Mouse (Mus musculus) midbrain, embryonic 16.5 days (tissue): ENCODE measurements around the gene Camk2n1. TPM values are rescaled to one million over a fixed set of nuclear protein-coding genes. Genes with fewer than 3 reads are reported as not detected.

Experiments used
- ATAC-seq: fragments of 200-750 bp; cut with Nextera tagmentation; 2 replicates; pipeline ENCODE4 v1.8.0; 2017; ENCODE audit warnings: moderate TSS enrichment
- H3K27ac ChIP-seq: fragments of 300-500 bp; sonication (generic); 2 replicates; pipeline ENCODE4 v1.5.1; 2014; ENCODE audit warnings: mild to moderate bottlenecking, low read length, mixed read lengths
- H3K27me3 ChIP-seq: fragments of 300-500 bp; sonication (generic); 2 replicates; pipeline ENCODE4 v1.6.1; 2014; ENCODE audit warnings: low read depth, low read length, mixed read lengths; ENCODE audit not compliant: control insufficient read depth, insufficient read depth
- H3K36me3 ChIP-seq: fragments of 300-500 bp; sonication (generic); 2 replicates; pipeline ENCODE4 v1.6.1; 2014; ENCODE audit warnings: mild to moderate bottlenecking, low read length, moderate library complexity, mixed read lengths; ENCODE audit not compliant: control insufficient read depth, insufficient read depth
- H3K4me1 ChIP-seq: fragments of 300-500 bp; sonication (generic); 2 replicates; pipeline ENCODE4 v1.6.1; 2014; ENCODE audit warnings: mild to moderate bottlenecking, low read length, mixed read lengths; ENCODE audit not compliant: control insufficient read depth, insufficient read depth
- H3K4me2 ChIP-seq: fragments of 300-500 bp; sonication (generic); 2 replicates; pipeline ENCODE4 v1.6.1; 2014; ENCODE audit warnings: mild to moderate bottlenecking, low read length, mixed read lengths
- H3K4me3 ChIP-seq: fragments of 300-500 bp; sonication (generic); 2 replicates; pipeline ENCODE4 v1.5.1; 2014; ENCODE audit warnings: low read depth, mild to moderate bottlenecking, low read length, moderate library complexity, mixed read lengths
- H3K9ac ChIP-seq: fragments of 300-500 bp; sonication (generic); 2 replicates; pipeline ENCODE4 v1.6.1; 2014; ENCODE audit warnings: low read depth, low read length, mixed read lengths
- H3K9me3 ChIP-seq: fragments of 300-500 bp; sonication (generic); replicated peaks from 2 replicates; pipeline ENCODE4 v1.6.1; 2014; ENCODE audit warnings: mild to moderate bottlenecking, low read length, mixed read lengths; ENCODE audit not compliant: control insufficient read depth, poor library complexity, severe bottlenecking
- WGBS: fragments of 180-500 bp; shearing (Covaris S2); extraction: QIAGEN DNeasy Blood & Tissue Kit; methylation state at CpG from one replicate; pipeline ENCODE4 v1.1.7; 2014; 5-methylcytosine and 5-hydroxymethylcytosine counted together
- polyA plus RNA-seq: library from polyadenylated mRNA; unstranded; fragments of >200 nt; fragmentation: Nextera tagmentation; extraction: Ambion mirVana; gene quantifications from 2 replicates; pipeline ENCODE4 v1.2.1, GENCODE M21; 2015

Gene Camk2n1
- polyA plus RNA-seq, 1 experiment from 2014 or later: 18.7 TPM

DNA sequence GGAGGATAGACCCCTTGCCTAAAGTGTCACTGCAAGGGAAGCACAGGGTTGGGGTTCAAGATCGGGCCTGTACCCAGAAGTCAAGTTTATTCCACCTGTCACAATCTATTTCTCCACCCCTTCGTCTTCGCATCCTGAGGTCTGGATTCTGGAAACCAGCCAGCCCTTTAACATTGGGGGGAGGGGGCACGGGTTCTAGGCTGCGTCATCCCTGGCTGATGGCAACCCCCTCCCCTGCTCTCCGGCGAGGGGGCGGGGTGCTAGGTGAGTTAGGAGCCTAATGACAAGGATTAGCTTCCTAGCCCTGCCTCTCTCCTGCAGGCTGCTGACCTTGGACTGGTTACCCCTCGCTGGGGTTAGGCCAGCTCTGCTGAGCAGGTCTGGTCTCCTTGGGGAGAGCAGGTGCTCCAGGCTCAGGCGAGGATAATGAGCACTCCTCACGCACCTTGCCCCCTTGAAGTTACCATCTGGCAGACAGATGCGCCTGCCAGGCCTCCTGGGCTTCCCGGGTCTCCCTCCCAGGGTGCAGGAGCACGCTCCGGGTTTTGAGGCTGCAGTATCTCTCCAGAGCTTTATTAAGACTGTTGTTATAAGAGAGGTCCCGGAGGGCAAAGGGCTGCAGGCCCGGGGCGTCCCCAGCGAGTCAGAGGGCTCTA is 889 bp upstream of the Camk2n1 start:
- Histone ChIP-seq H3K27ac (peak overlapping the region; percentile 95), H3K4me2 (peak overlapping the region; percentile 88), H3K9ac (peak overlapping the region; percentile 92), H3K4me1 (peaks cover 34% of the 10 kb centered on the region), H3K36me3 (no peaks in the 10 kb centered on the region), H3K4me3 (peak overlapping the region; percentile 95), H3K9me3 (no peaks in the 10 kb centered on the region), H3K27me3 (no peaks in the 10 kb centered on the region)
- peak; percentile 29; the same call in 1 of the 2 replicates for ATAC-seq
- WGBS: 3% methylated on average over 19 of the region's 19 CpGs

DNA sequence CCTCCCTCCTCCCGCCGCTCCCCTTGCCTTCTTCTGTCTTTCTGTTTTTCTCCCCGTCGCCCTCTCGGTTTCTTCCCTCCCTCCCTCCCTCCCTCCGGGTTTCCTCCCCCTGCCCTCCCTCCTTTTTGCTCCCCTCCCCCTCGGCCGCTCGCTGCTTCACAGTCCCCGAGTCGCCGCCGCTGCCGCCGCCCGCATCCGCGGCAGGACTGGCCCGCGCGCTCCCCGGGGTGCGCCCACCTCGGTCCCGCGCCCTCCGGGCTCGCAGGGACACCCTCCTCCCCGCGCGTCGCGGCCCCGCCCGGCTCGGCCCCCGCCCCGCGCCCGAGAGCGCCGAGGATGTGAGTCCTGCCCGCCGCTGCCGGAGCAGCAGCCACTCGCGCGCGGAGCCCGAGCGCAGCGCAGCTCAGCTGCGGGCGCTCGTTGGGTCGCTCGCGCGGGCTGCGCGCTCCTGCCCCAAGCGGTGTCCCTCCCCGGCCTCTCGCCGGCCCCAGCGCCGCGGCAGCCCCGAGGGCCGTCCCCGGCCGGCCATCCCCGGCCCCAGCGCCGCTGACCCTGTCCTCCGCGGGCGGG is 542 bp downstream of the Camk2n1 start:
- H3K9ac ChIP-seq: peak overlapping the region; percentile 92
- H3K27me3 ChIP-seq: no peaks in the 10 kb centered on the region
- WGBS: 1% methylated on average over 55 of the region's 78 CpGs
- peak overlapping the region; percentile 95 for H3K27ac ChIP-seq
- peak; percentile 44 for ATAC-seq
- no peaks in the 10 kb centered on the region for H3K36me3 ChIP-seq
- H3K9me3 ChIP-seq: no peaks in the 10 kb centered on the region
- H3K4me1 ChIP-seq: peaks cover 33% of the 10 kb centered on the region
- H3K4me3 ChIP-seq: peak overlapping the region; percentile 95
- peak overlapping the region; percentile 88 for H3K4me2 ChIP-seq

DNA sequence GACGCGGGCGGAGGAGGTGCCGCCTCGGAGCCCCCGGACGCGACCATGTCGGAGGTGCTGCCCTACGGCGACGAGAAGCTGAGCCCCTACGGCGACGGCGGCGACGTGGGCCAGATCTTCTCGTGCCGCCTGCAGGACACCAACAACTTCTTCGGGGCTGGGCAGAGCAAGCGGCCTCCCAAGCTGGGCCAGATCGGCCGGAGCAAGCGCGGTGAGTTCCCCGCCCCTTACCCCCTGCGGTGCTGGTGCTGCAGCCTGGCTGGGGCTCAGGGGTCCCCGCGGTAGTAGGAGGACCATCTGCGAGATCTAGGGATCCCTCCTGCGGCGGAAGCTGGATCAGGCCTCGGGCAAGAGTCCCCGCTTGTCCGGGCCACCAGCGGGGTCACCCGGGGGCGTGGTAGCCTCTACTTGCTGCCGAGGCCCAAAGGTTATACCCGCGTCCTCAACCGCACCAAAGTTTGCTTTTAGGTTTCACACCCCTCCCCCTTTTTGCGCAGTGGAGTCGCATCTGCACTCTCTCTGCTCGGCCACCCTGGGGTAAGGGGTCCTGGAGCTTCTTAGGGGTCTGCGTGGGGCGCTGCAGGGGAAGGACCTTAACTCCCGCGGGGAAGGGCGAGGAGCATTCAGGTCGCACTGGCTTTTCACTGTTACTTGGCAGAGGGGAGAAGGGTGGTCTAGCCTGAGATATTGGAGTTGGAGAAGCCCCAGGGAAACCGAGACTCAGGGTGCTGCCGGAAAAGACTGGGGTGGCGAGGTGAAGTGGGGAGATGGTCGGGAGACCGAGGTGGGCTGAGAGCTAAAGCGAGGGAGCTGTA is 1.2 kb downstream of the Camk2n1 start:
- no peaks in the 10 kb centered on the region for H3K9me3 ChIP-seq
- peak overlapping the region; percentile 95 for H3K4me3 ChIP-seq
- peak overlapping the region; percentile 92 for H3K9ac ChIP-seq
- WGBS: under 1% methylated on average over 52 of the region's 58 CpGs
- H3K27ac ChIP-seq: peak overlapping the region; percentile 95
- H3K4me2 ChIP-seq: peak overlapping the region; percentile 88
- no peaks in the 10 kb centered on the region for H3K36me3 ChIP-seq
- H3K4me1 ChIP-seq: peaks cover 33% of the 10 kb centered on the region
- H3K27me3 ChIP-seq: no peaks in the 10 kb centered on the region
- peak; percentile 40; the same call in 1 of the 2 replicates for ATAC-seq

DNA sequence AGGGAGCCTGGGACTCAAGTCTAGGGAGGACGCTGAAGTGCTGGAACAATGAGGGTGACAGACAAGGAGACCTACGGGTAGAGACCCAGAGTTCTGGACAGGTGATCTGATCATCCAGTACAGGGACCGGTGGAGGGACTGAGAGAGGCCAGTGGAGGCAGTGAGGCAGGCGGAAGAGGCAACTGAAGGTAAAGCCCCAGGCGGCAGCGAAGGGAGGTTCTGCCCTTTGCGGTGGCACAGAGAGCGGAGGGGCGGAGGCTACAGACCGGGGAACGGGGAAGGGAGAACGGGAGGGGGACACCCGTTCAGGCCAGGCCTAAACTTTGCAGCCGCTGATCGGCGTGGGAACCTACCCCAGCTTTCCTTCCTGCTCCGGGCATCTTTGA is 1.8 kb downstream of the Camk2n1 start:
- Histone ChIP-seq H3K27ac (peak overlapping the region; percentile 95), H3K27me3 (no peaks in the 10 kb centered on the region)
- 2% methylated on average over 17 of the region's 17 CpGs for WGBS

DNA sequence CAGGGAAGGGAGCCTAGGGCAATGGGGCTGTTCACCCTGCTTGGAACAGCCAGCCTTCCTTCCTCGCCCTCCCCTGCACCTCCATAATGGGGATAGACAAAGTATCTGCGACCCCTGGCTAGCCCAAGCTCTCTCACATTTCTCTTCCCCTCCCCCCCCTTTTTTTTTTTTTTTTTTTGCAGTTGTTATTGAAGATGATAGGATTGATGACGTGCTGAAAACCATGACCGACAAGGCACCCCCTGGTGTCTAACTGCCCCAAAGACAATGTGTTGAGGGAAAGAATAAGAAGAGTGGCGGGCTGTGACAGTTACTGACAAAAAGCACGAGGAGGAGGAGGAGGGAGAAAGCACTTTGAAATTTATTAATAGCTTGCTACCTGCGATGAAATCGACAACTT is 2.4 kb downstream of the Camk2n1 start:
- H3K4me1 ChIP-seq: peaks cover 33% of the 10 kb centered on the region

More for the DNA sequence above, 1.8 kb downstream of the Camk2n1 start:
- no peak for ATAC-seq
- peak overlapping the region; percentile 95 for H3K4me3 ChIP-seq
- H3K4me2 ChIP-seq: peak overlapping the region; percentile 88
- H3K36me3 ChIP-seq: no peaks in the 10 kb centered on the region
- H3K4me1 ChIP-seq: peaks cover 33% of the 10 kb centered on the region
- H3K9ac ChIP-seq: peak overlapping the region; percentile 92
- no peaks in the 10 kb centered on the region for H3K9me3 ChIP-seq

DNA sequence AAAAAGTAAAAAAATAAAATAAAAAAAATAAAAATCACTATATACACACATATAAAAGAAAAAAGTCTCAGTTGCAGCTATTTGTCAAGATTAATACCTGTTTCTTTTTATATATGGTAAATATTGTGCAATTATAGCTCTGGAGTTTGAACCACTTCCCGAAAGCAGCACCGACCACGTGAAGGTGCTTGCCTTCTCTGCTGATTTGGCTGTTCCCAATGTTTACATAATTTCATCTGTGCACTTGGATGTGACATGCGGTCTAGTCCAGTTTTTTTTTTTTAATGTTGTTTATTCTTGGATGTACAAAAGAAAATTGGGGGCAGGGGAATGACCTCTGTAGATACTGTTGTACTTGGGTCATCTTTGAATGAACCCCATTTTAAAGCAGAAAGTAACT is 3.0 kb downstream of the Camk2n1 start:
- H3K9me3 ChIP-seq: no peaks in the 10 kb centered on the region
- H3K27me3 ChIP-seq: no peaks in the 10 kb centered on the region
- 46% methylated on average over 4 of the region's 4 CpGs for WGBS
- peaks cover 33% of the 10 kb centered on the region for H3K4me1 ChIP-seq
- no peaks in the 10 kb centered on the region; the same call in 1 of the 2 replicates for H3K36me3 ChIP-seq
- H3K4me3 ChIP-seq: peak overlapping the region; percentile 95
- ATAC-seq: no peak
- no peak overlapping the region for H3K9ac ChIP-seq
- peak overlapping the region; percentile 88 for H3K4me2 ChIP-seq
- no peak overlapping the region for H3K27ac ChIP-seq

More for the DNA sequence above, 2.4 kb downstream of the Camk2n1 start:
- 2% methylated on average over 8 of the region's 8 CpGs for WGBS
- Histone ChIP-seq H3K9me3 (no peaks in the 10 kb centered on the region), H3K27me3 (no peaks in the 10 kb centered on the region), H3K27ac (peak overlapping the region; percentile 95), H3K4me3 (peak overlapping the region; percentile 95), H3K9ac (peak overlapping the region; percentile 92), H3K36me3 (no peaks in the 10 kb centered on the region; the same call in 1 of the 2 replicates), H3K4me2 (peak overlapping the region; percentile 88)
- no peak for ATAC-seq

DNA sequence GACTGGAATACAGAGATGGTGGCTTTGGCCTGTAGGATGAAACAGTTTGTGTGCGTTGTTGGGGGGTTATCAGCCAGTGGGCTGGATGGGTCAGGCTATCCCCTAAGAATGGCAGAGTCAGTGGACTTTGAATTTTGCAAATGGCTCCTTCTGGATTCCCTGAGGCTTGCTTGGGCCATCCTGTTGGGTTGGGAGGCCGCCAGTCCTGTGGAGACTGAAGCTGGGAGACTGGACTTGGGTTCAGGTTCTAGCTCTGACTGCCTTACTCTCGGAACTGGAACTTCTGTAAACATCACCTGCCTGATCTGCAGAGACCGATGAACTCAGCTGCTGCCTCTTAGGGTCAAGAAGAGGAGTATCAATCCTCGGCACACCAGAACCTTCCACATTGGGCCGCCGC is 4.1 kb downstream of the Camk2n1 start:
- Histone ChIP-seq H3K4me2 (peak overlapping the region; percentile 88), H3K4me1 (peaks cover 41% of the 10 kb centered on the region), H3K4me3 (no peak overlapping the region), H3K36me3 (no peaks in the 10 kb centered on the region; the same call in 1 of the 2 replicates), H3K27me3 (no peaks in the 10 kb centered on the region), H3K9me3 (no peaks in the 10 kb centered on the region), H3K9ac (no peak overlapping the region), H3K27ac (no peak overlapping the region)
- ATAC-seq: no peak
- WGBS: 83% methylated on average over 7 of the region's 7 CpGs

DNA sequence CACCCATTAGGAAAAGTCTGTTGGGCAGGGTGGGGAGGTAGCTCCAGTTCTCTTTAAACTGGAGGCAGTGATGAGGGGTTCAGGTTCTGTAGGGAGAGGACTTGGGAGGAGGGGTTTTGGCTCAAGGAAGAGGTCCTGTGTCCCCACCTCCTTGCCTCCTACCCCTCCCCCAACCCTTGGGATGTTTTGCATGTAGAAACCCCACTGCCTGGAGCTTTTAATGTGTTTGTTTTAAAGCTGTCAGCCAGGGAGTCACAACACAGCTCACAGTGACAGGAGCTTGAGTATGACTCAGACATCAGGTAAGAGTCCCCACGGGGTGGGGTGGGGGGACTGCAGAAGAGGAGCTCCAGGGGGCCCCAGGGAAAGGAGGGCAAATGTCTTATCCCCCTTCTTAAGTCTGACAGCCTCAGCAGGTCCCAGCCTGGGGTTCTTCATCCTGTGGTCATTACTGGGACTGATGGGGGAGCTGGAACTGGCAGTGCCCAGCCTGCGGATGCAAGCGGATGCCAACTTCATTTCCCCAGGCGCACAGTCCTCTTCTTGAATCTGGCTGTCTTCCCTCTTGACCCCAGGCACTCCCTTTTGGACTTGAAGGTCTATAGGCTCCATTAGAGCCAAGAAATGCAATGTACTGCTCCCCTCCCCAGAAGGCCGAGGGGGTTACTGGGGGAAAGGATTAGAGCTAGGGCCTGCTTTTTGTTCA is 4.8 kb downstream of the Camk2n1 start:
- H3K4me3 ChIP-seq: no peak overlapping the region
- no peaks in the 10 kb centered on the region for H3K27me3 ChIP-seq
- H3K27ac ChIP-seq: no peak overlapping the region
- no peak for ATAC-seq
- 37% methylated on average over 5 of the region's 5 CpGs for WGBS
- no peaks in the 10 kb centered on the region for H3K9me3 ChIP-seq
- no peaks in the 10 kb centered on the region; the same call in 1 of the 2 replicates for H3K36me3 ChIP-seq
- no peak overlapping the region; the same call in 1 of the 2 replicates for H3K9ac ChIP-seq
- H3K4me2 ChIP-seq: no peak overlapping the region; the same call in 1 of the 2 replicates
- H3K4me1 ChIP-seq: peaks cover 41% of the 10 kb centered on the region
